Mouse (Mus musculus): ENCODE measurements around the gene Galr2.

DNA sequence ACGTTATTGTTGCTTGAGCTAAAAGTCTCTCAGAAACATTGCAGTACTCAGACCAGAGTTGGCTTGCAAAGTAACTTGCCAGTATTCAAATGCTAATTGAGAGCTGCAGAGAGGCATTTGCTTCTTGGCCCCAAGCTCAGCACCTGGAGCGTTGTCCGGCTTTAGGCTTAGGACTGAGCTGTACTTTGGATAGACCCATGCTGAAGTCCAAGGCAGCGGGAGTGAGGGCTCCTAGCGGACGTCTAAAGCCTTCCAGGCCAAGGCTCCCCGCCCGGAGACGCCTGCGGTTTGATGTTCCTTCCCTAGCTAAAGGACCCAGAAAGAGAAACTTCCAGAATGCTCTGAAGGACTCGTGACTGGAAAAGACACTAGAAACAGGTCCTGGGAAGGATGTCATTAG, 1.4 kb downstream of the Galr2 start:
- no peak for TF ChIP-seq CTCF (IDR thresholded peaks at IDR 0.05; ENCODE audit: extremely low read depth, insufficient read length, insufficient replicate concordance, low read depth, low read length)
- no peak for TF ChIP-seq POLR2A (IDR thresholded peaks at IDR 0.05; ENCODE audit: low read depth, low read length)

Measured in small intestine, adult 2 months (tissue).